Mouse (Mus musculus) kidney, embryonic 16.5 days (tissue): ENCODE measurements around the gene Chad. TPM values are rescaled to one million over a fixed set of nuclear protein-coding genes. Genes with fewer than 3 reads are reported as not detected.

Source experiments
- ATAC-seq: fragments of 200-750 bp; cut with Nextera tagmentation; 2 replicates; pipeline ENCODE4 v1.8.0; 2017; ENCODE audit warnings: moderate TSS enrichment; ENCODE audit not compliant: low FRiP score, low TSS enrichment
- H3K27ac ChIP-seq: fragments of 300-500 bp; sonication (generic); 2 replicates; pipeline ENCODE4 v1.5.1; 2014; ENCODE audit warnings: low read length
- H3K27me3 ChIP-seq: fragments of 300-500 bp; sonication (generic); 2 replicates; pipeline ENCODE4 v1.6.1; 2014; ENCODE audit warnings: low read length, control low read depth, mixed read lengths; ENCODE audit not compliant: insufficient read depth
- H3K36me3 ChIP-seq: fragments of 300-500 bp; sonication (generic); 2 replicates; pipeline ENCODE4 v1.6.1; 2014; ENCODE audit warnings: low read length, control low read depth, mixed read lengths; ENCODE audit not compliant: insufficient read depth
- H3K4me1 ChIP-seq: fragments of 300-500 bp; sonication (generic); 2 replicates; pipeline ENCODE4 v1.6.1; 2014; ENCODE audit warnings: low read length, control low read depth, mixed read lengths; ENCODE audit not compliant: insufficient read depth
- H3K4me2 ChIP-seq: fragments of 300-500 bp; sonication (generic); replicated peaks from 2 replicates; pipeline ENCODE4 v1.6.1; 2014; ENCODE audit warnings: low read depth, low read length
- H3K4me3 ChIP-seq: fragments of 300-500 bp; sonication (generic); 2 replicates; pipeline ENCODE4 v1.5.1; 2014; ENCODE audit warnings: mild to moderate bottlenecking, low read length
- H3K9ac ChIP-seq: fragments of 300-500 bp; sonication (generic); replicated peaks from 2 replicates; pipeline ENCODE4 v1.6.1; 2014; ENCODE audit warnings: low read length
- H3K9me3 ChIP-seq: fragments of 300-500 bp; sonication (generic); 2 replicates; pipeline ENCODE4 v1.6.1; 2016; ENCODE audit warnings: low read length, control low read depth
- WGBS: fragments of 180-500 bp; shearing (Covaris S2); extraction: QIAGEN DNeasy Blood & Tissue Kit; methylation state at CpG from one replicate; pipeline ENCODE4 v1.1.7; 2014; 5-methylcytosine and 5-hydroxymethylcytosine counted together
- polyA plus RNA-seq: library from polyadenylated mRNA; unstranded; fragments of >200 nt; fragmentation: Nextera tagmentation; extraction: Ambion mirVana; gene quantifications from 2 replicates; pipeline ENCODE4 v1.2.1, GENCODE M21; 2015

The Chad gene
- 0.58 and 0.64 TPM in 2 replicates for polyA plus RNA-seq

GRCm38 (mm10) chr11:94564437-94565150 is at the start of gene Chad:
Gene Chad, plus strand, starts transcription at chr11:94565047.
- peak; percentile 52; the same call in 1 of the 2 replicates for ATAC-seq
- H3K9me3 ChIP-seq = no peaks in the 10 kb centered on the region
- H3K36me3 ChIP-seq = no peaks in the 10 kb centered on the region
- peak within 1 kb of the TSS; percentile 18 for H3K4me3 ChIP-seq
- H3K27ac ChIP-seq = no peak within 1 kb of the TSS
- H3K27me3 ChIP-seq = peaks cover 10% of the 10 kb centered on the region; the same call in 1 of the 2 replicates
- H3K4me2 ChIP-seq = peak within 1 kb of the TSS; percentile 45
- H3K9ac ChIP-seq = peak within 1 kb of the TSS; percentile 36
- peaks cover 14% of the 10 kb centered on the region for H3K4me1 ChIP-seq
- WGBS = 9% methylated on average over 35 of the region's 35 CpGs

GRCm38 (mm10) chr11:94521219-94521843 is 43.5 kb upstream of the Chad start, which contains the start of gene Mycbpap:
Gene Mycbpap, minus strand, starts transcription at chr11:94521742.
- Histone ChIP-seq H3K9ac (peak within 1 kb of the TSS; percentile 73), H3K27ac (peak within 1 kb of the TSS; percentile 50; the same call in 1 of the 2 replicates), H3K36me3 (no peaks in the 10 kb centered on the region), H3K4me1 (peaks cover 52% of the 10 kb centered on the region), H3K4me2 (peak within 1 kb of the TSS; percentile 94), H3K9me3 (no peaks in the 10 kb centered on the region), H3K4me3 (peak within 1 kb of the TSS; percentile 58), H3K27me3 (no peaks in the 10 kb centered on the region)
- under 1% methylated on average over 42 of the region's 42 CpGs for WGBS
- peak; percentile 70 for ATAC-seq

GRCm38 (mm10) chr11:94526171-94526879 is 38.5 kb upstream of the Chad start:
- peak; percentile 66 for ATAC-seq

GRCm38 (mm10) chr11:94528879-94529278 is 36.0 kb upstream of the Chad start:
- H3K27me3 ChIP-seq = no peaks in the 10 kb centered on the region
- H3K36me3 ChIP-seq = no peaks in the 10 kb centered on the region
- no peak overlapping the region for H3K4me2 ChIP-seq
- H3K27ac ChIP-seq = no peak overlapping the region
- no peak overlapping the region for H3K9ac ChIP-seq
- no peak overlapping the region for H3K4me3 ChIP-seq
- peaks cover 24% of the 10 kb centered on the region for H3K4me1 ChIP-seq
- WGBS = 48% methylated on average over 3 of the region's 3 CpGs
- H3K9me3 ChIP-seq = no peaks in the 10 kb centered on the region
- no peak for ATAC-seq

More at GRCm38 (mm10) chr11:94526171-94526879, 38.5 kb upstream of the Chad start:
- H3K9me3 ChIP-seq = no peaks in the 10 kb centered on the region
- H3K27me3 ChIP-seq = no peaks in the 10 kb centered on the region
- H3K4me1 ChIP-seq = peaks cover 34% of the 10 kb centered on the region
- 23% methylated on average over 9 of the region's 9 CpGs for WGBS
- H3K9ac ChIP-seq = no peak overlapping the region
- H3K27ac ChIP-seq = peak overlapping the region; percentile 39; the same call in 1 of the 2 replicates
- no peaks in the 10 kb centered on the region for H3K36me3 ChIP-seq
- no peak overlapping the region for H3K4me3 ChIP-seq
- no peak overlapping the region for H3K4me2 ChIP-seq

- no peak overlapping the region for H3K4me3 ChIP-seq
- no peak overlapping the region for H3K9ac ChIP-seq
- no peaks in the 10 kb centered on the region for H3K9me3 ChIP-seq
- no peaks in the 10 kb centered on the region for H3K27me3 ChIP-seq
- 66% methylated on average over 8 of the region's 8 CpGs for WGBS
- H3K36me3 ChIP-seq = no peaks in the 10 kb centered on the region
- H3K27ac ChIP-seq = no peak overlapping the region
- no peak for ATAC-seq
- no peak overlapping the region for H3K4me2 ChIP-seq
- H3K4me1 ChIP-seq = peaks cover 13% of the 10 kb centered on the region
Measured at GRCm38 (mm10) chr11:94533171-94533570, 31.7 kb upstream of the Chad start.

GRCm38 (mm10) chr11:94538733-94539292 is 26.0 kb upstream of the Chad start:
- Histone ChIP-seq H3K4me2 (no peak overlapping the region), H3K4me3 (no peak overlapping the region), H3K4me1 (peaks cover 14% of the 10 kb centered on the region), H3K27ac (no peak overlapping the region), H3K36me3 (0 out of 2 replicates have a peak, but pooled peaks cover 9% of the 10 kb centered on the region), H3K27me3 (no peaks in the 10 kb centered on the region), H3K9ac (no peak overlapping the region), H3K9me3 (no peaks in the 10 kb centered on the region)
- ATAC-seq = peak; percentile 69
- WGBS = 46% methylated on average over 8 of the region's 8 CpGs

- H3K9me3 ChIP-seq = no peaks in the 10 kb centered on the region
- H3K27me3 ChIP-seq = no peaks in the 10 kb centered on the region
- WGBS = 77% methylated on average over 7 of the region's 7 CpGs
- no peak overlapping the region for H3K4me3 ChIP-seq
- H3K9ac ChIP-seq = no peak overlapping the region
- H3K27ac ChIP-seq = no peak overlapping the region
- no peak overlapping the region for H3K4me2 ChIP-seq
- ATAC-seq = no peak
- H3K36me3 ChIP-seq = 0 out of 2 replicates have a peak, but pooled peaks cover 9% of the 10 kb centered on the region
- H3K4me1 ChIP-seq = peaks cover 20% of the 10 kb centered on the region
Measured at GRCm38 (mm10) chr11:94539761-94540160, 25.1 kb upstream of the Chad start.

GRCm38 (mm10) chr11:94542400-94542799 is 22.4 kb upstream of the Chad start:
- Histone ChIP-seq H3K36me3 (0 out of 2 replicates have a peak, but pooled peaks cover 9% of the 10 kb centered on the region), H3K9me3 (no peaks in the 10 kb centered on the region), H3K4me3 (no peak overlapping the region), H3K9ac (no peak overlapping the region), H3K27ac (no peak overlapping the region), H3K4me2 (no peak overlapping the region), H3K27me3 (no peaks in the 10 kb centered on the region), H3K4me1 (peaks cover 13% of the 10 kb centered on the region; the same call in 1 of the 2 replicates)
- ATAC-seq = no peak
- WGBS = 82% methylated on average over 4 of the region's 4 CpGs

GRCm38 (mm10) chr11:94543344-94543743 is 21.5 kb upstream of the Chad start:
- H3K4me1 ChIP-seq = peaks cover 17% of the 10 kb centered on the region
- no peak overlapping the region for H3K9ac ChIP-seq
- H3K27me3 ChIP-seq = no peaks in the 10 kb centered on the region
- H3K9me3 ChIP-seq = no peaks in the 10 kb centered on the region
- H3K4me2 ChIP-seq = no peak overlapping the region
- no peak overlapping the region for H3K4me3 ChIP-seq
- 86% methylated on average over 12 of the region's 12 CpGs for WGBS
- H3K27ac ChIP-seq = no peak overlapping the region
- no peak for ATAC-seq
- H3K36me3 ChIP-seq = 0 out of 2 replicates have a peak, but pooled peaks cover 9% of the 10 kb centered on the region
